Mouse (Mus musculus): ENCODE results near the gene Gan. TPM values are rescaled to one million over a fixed set of nuclear protein-coding genes. Genes with fewer than 3 reads are reported as not detected.

Gene Gan
- total and polyA plus RNA-seq, 3 experiments: 5.6 to 8.7 TPM; not detected in 1

- peaks cover 2 to 46% of the 10 kb centered on the region in 2 experiments; a peak in 3 of 4 replicates for H3K36me3 ChIP-seq (ENCODE audit: control insufficient read depth in 1 of 2, insufficient read depth in 2 of 2, low read length in 2 of 2)
- peaks cover 39 to 52% of the 10 kb centered on the region in 2 experiments for H3K4me1 ChIP-seq (ENCODE audit: control insufficient read depth in 1 of 2, insufficient read depth in 2 of 2, low read length in 2 of 2)
- DNase-seq (ENCODE audit: low read depth, low spot score): peak; percentile 77
- H3K27me3 ChIP-seq (ENCODE audit: control insufficient read depth in 1 of 2, insufficient read depth in 2 of 2, low read length in 2 of 2): no peaks in the 10 kb centered on the region
- no peaks in the 10 kb centered on the region for H3K79me2 ChIP-seq (ENCODE audit: control insufficient read depth, insufficient read depth, low read length, poor library complexity)
- no peak overlapping the region for H3K4me3 ChIP-seq (ENCODE audit: control insufficient read depth in 1 of 2, insufficient read depth in 1 of 2, low read depth in 2 of 2, low read length in 2 of 2)
- no peak for TF ChIP-seq NELFE (IDR thresholded peaks at IDR 0.05; ENCODE audit: low read depth, low read length)
- TF ChIP-seq MAX (IDR thresholded peaks at IDR 0.05; ENCODE audit: low read length): no peak
- no peak for TF ChIP-seq ZKSCAN1 (IDR thresholded peaks at IDR 0.05; ENCODE audit: low read depth, low read length)
- TF ChIP-seq GATA1 (IDR thresholded peaks at IDR 0.05; ENCODE audit: low read depth, low read length): peak; percentile 50; the same call in 1 of the 2 replicates
- peak; percentile 85 for TF ChIP-seq ETS1 (IDR thresholded peaks at IDR 0.05; ENCODE audit: low read depth, low read length)
- TF ChIP-seq NRF1 (IDR thresholded peaks at IDR 0.05; ENCODE audit: insufficient read depth, low read depth, low read length, poor library complexity, severe bottlenecking): no peak
- no peak for TF ChIP-seq ZC3H11A (IDR thresholded peaks at IDR 0.05; ENCODE audit: low read depth, low read length)
- TF ChIP-seq GABPA (IDR thresholded peaks at IDR 0.05; ENCODE audit: low read depth, low read length): no peak
- no peak for TF ChIP-seq MYB (IDR thresholded peaks at IDR 0.05; ENCODE audit: low read depth, low read length)
- TF ChIP-seq SIN3A (IDR thresholded peaks at IDR 0.05; ENCODE audit: low read length): no peak
- no peak for TF ChIP-seq USF1 (IDR thresholded peaks at IDR 0.05; ENCODE audit: low read depth, low read length)
- no peak for TF ChIP-seq TBP (IDR thresholded peaks at IDR 0.05; ENCODE audit: low read depth, low read length)
- TF ChIP-seq USF2 (IDR thresholded peaks at IDR 0.05; ENCODE audit: borderline replicate concordance in 1 of 2, insufficient read depth in 1 of 2, low read depth in 1 of 2, low read length in 2 of 2): no peak
- no peak for TF ChIP-seq CHD1 (IDR thresholded peaks at IDR 0.05; ENCODE audit: low read depth, low read length)
- no peak for TF ChIP-seq MAFK (IDR thresholded peaks at IDR 0.05; ENCODE audit: borderline replicate concordance, low read depth, low read length)
- no peak for TF ChIP-seq POLR2AphosphoS2 (IDR thresholded peaks at IDR 0.05; ENCODE audit: low read length)
- no peak for TF ChIP-seq HCFC1 (IDR thresholded peaks at IDR 0.05; ENCODE audit: low read depth, low read length)
- no peak for TF ChIP-seq MXI1 (IDR thresholded peaks at IDR 0.05; ENCODE audit: low read depth, low read length)
- TF ChIP-seq MAZ (IDR thresholded peaks at IDR 0.05; ENCODE audit: low read depth, low read length): no peak
- peak in 1 of 2 experiments; percentile 64; a peak in 2 of 4 replicates for TF ChIP-seq EP300 (IDR thresholded peaks at IDR 0.05; ENCODE audit: low read depth in 1 of 2, low read length in 2 of 2)
- TF ChIP-seq RAD21 (IDR thresholded peaks at IDR 0.05; ENCODE audit: low read depth, low read length): no peak
- peak; percentile 66 for TF ChIP-seq TCF12 (IDR thresholded peaks at IDR 0.05; ENCODE audit: low read depth, low read length)
- 0 out of 2 replicates have a peak, but pooled peaks have one; percentile 7 for TF ChIP-seq RCOR1 (IDR thresholded peaks at IDR 0.05; ENCODE audit: low read depth, low read length)
- TF ChIP-seq TAL1 (IDR thresholded peaks at IDR 0.05; ENCODE audit: low read length): peak; percentile 83
- TF ChIP-seq ZMIZ1 (IDR thresholded peaks at IDR 0.05; ENCODE audit: low read depth, low read length): no peak
- no peak for TF ChIP-seq MYC (IDR thresholded peaks at IDR 0.05; ENCODE audit: low read depth, low read length)
- TF ChIP-seq CTCF (IDR thresholded peaks at IDR 0.05 in 2 of 3, conservative IDR thresholded peaks at IDR 0.05 in 1 of 3; ENCODE audit: control insufficient read depth in 1 of 3, insufficient read depth in 1 of 3, low read depth in 2 of 3, low read length in 3 of 3, poor library complexity in 1 of 3, severe bottlenecking in 1 of 3): no peak
- TF ChIP-seq SMC3 (IDR thresholded peaks at IDR 0.05; ENCODE audit: low read depth, low read length): no peak
- no peak for TF ChIP-seq ELF1 (IDR thresholded peaks at IDR 0.05; ENCODE audit: low read depth, low read length)
- 0 out of 2 replicates have a peak, but pooled peaks have one; percentile 12 for TF ChIP-seq POLR2AphosphoS5 (IDR thresholded peaks at IDR 0.05; ENCODE audit: borderline replicate concordance, low read depth, low read length)
- no peak for TF ChIP-seq ZNF384 (IDR thresholded peaks at IDR 0.05; ENCODE audit: low read depth, low read length)
- TF ChIP-seq UBTF (IDR thresholded peaks at IDR 0.05; ENCODE audit: borderline replicate concordance, insufficient read depth, low read depth, low read length): no peak
- no peaks in the 10 kb centered on the region for H3K9me3 ChIP-seq (replicated peaks; ENCODE audit: insufficient read depth, low read length)
- H3K9ac ChIP-seq (ENCODE audit: control insufficient read depth, low read depth, low read length, poor library complexity, severe bottlenecking): peak overlapping the region; percentile 40
- H3K27ac ChIP-seq (ENCODE audit: control insufficient read depth, low read depth, low read length): peak overlapping the region; percentile 95
Measured at GRCm38 (mm10) chr8:117200803-117201202, 42.9 kb downstream of the Gan start.

All from MEL (cell line).